Mouse (Mus musculus): ENCODE measurements around the gene Izumo2. TPM values are rescaled to one million over a fixed set of nuclear protein-coding genes. Genes with fewer than 3 reads are reported as not detected.
A peak's percentile ranks its signal among the peaks of the same experiment; 100 is the strongest.

Izumo2 gene
- total and polyA plus RNA-seq, 3 experiments, result not detected

- Histone ChIP-seq H3K4me1 (ENCODE audit: control insufficient read depth in 1 of 2, insufficient read depth in 2 of 2) (peaks cover 4 to 9% of the 10 kb centered on the region in 2 experiments), H3K27ac (ENCODE audit: insufficient read depth, low read depth) (no peak overlapping the region), H3K9ac (ENCODE audit: insufficient read depth, low read depth) (no peak overlapping the region), H3K4me2 (ENCODE audit: insufficient read depth, low read depth, poor library complexity, severe bottlenecking) (no peak overlapping the region), H3K36me3 (replicated peaks in 1 of 2; ENCODE audit: control insufficient read depth in 1 of 2, insufficient read depth in 1 of 2, low read length in 1 of 2) (no peaks in the 10 kb centered on the region), H3K9me3 (replicated peaks; ENCODE audit: low read length) (no peaks in the 10 kb centered on the region), H3K79me2 (replicated peaks; ENCODE audit: control insufficient read depth, extremely low read depth, insufficient read depth, poor library complexity, severe bottlenecking) (no peaks in the 10 kb centered on the region), H3K27me3 (replicated peaks) (no peaks in the 10 kb centered on the region), H3K4me3 (replicated peaks in 1 of 3; ENCODE audit: low read depth in 2 of 3, low read length in 2 of 3, poor library complexity in 1 of 3) (no peak overlapping the region)
- DNase-seq (ENCODE audit: extremely low read depth), result no peak
- in situ Hi-C loops (cut with MboI; ENCODE audit: low pct_ligation_motif_present, low pct_unique_long_range_greater_than_20kb, low sequenced_read_pairs), result loop anchor here (5.0 kb wide), 1 partner anchor 60 kb away; no protein-coding TSS in a partner anchor
- TF ChIP-seq TBP (conservative IDR thresholded peaks at IDR 0.05; ENCODE audit: low read depth, low read length), result no peak
- TF ChIP-seq UBTF (IDR thresholded peaks at IDR 0.05; ENCODE audit: low read depth, low read length), result no peak
- TF ChIP-seq E2F4 (IDR thresholded peaks at IDR 0.05; ENCODE audit: insufficient replicate concordance, low read depth, low read length), result no peak
- TF ChIP-seq KAT2A (IDR thresholded peaks at IDR 0.05; ENCODE audit: insufficient replicate concordance, low read length), result no peak
- no peak for TF ChIP-seq CTCF (conservative IDR thresholded peaks at IDR 0.05 in 1 of 2, IDR thresholded peaks at IDR 0.05 in 1 of 2; ENCODE audit: low read depth in 2 of 2, low read length in 2 of 2)
- no peak for TF ChIP-seq GABPA (IDR thresholded peaks at IDR 0.05; ENCODE audit: insufficient replicate concordance, low read depth, low read length)
- TF ChIP-seq ZKSCAN1 (IDR thresholded peaks at IDR 0.05; ENCODE audit: borderline replicate concordance, low read depth, low read length), result no peak
- no peak for TF ChIP-seq RCOR1 (conservative IDR thresholded peaks at IDR 0.05; ENCODE audit: low read depth, low read length)
- TF ChIP-seq USF2 (conservative IDR thresholded peaks at IDR 0.05; ENCODE audit: low read depth, low read length), result no peak
- no peak for TF ChIP-seq ZC3H11A (IDR thresholded peaks at IDR 0.05; ENCODE audit: low read depth, low read length)
- dilution Hi-C loops (cut with MboI; ENCODE audit: extremely low pct_ligation_motif_present, extremely low pct_unique_long_range_greater_than_20kb, low sequenced_read_pairs), result no loop called here
Observed at GRCm38 (mm10) chr7:44722058-44722457, 13.5 kb downstream of the Izumo2 start.

- in situ Hi-C loops (cut with MboI; ENCODE audit: low pct_ligation_motif_present, low pct_unique_long_range_greater_than_20kb, low sequenced_read_pairs), result loop anchor here (5.0 kb wide), 1 partner anchor 58 kb away; no protein-coding TSS in a partner anchor
- Histone ChIP-seq H3K27me3 (replicated peaks) (no peaks in the 10 kb centered on the region), H3K4me1 (ENCODE audit: control insufficient read depth in 1 of 2, insufficient read depth in 2 of 2) (peaks cover 4 to 9% of the 10 kb centered on the region in 2 experiments), H3K36me3 (replicated peaks in 1 of 2; ENCODE audit: control insufficient read depth in 1 of 2, insufficient read depth in 1 of 2, low read length in 1 of 2) (peaks cover 0 to under 1% of the 10 kb centered on the region in 2 experiments), H3K27ac (ENCODE audit: insufficient read depth, low read depth) (no peak overlapping the region), H3K79me2 (replicated peaks; ENCODE audit: control insufficient read depth, extremely low read depth, insufficient read depth, poor library complexity, severe bottlenecking) (no peaks in the 10 kb centered on the region), H3K4me2 (ENCODE audit: insufficient read depth, low read depth, poor library complexity, severe bottlenecking) (no peak overlapping the region), H3K4me3 (replicated peaks in 1 of 3; ENCODE audit: low read depth in 2 of 3, low read length in 2 of 3, poor library complexity in 1 of 3) (no peak overlapping the region), H3K9me3 (replicated peaks; ENCODE audit: low read length) (peaks cover 11% of the 10 kb centered on the region), H3K9ac (ENCODE audit: insufficient read depth, low read depth) (no peak overlapping the region)
- dilution Hi-C loops (cut with MboI; ENCODE audit: extremely low pct_ligation_motif_present, extremely low pct_unique_long_range_greater_than_20kb, low sequenced_read_pairs), result no loop called here
- DNase-seq (ENCODE audit: extremely low read depth), result no peak
- no peak for TF ChIP-seq KAT2A (IDR thresholded peaks at IDR 0.05; ENCODE audit: insufficient replicate concordance, low read length)
- TF ChIP-seq ZKSCAN1 (IDR thresholded peaks at IDR 0.05; ENCODE audit: borderline replicate concordance, low read depth, low read length), result no peak
- no peak for TF ChIP-seq NELFE (IDR thresholded peaks at IDR 0.05; ENCODE audit: low read depth, low read length)
- no peak for TF ChIP-seq TCF12 (IDR thresholded peaks at IDR 0.05; ENCODE audit: low read depth, low read length)
- TF ChIP-seq SMC3 (IDR thresholded peaks at IDR 0.05; ENCODE audit: low read depth, low read length), result peak; percentile 79
- no peak for TF ChIP-seq ELF1 (IDR thresholded peaks at IDR 0.05; ENCODE audit: low read depth, low read length)
- TF ChIP-seq CHD2 (IDR thresholded peaks at IDR 0.05; ENCODE audit: low read length), result no peak
- no peak for TF ChIP-seq MEF2A (IDR thresholded peaks at IDR 0.05; ENCODE audit: borderline replicate concordance, low read depth, low read length)
- TF ChIP-seq JUN (IDR thresholded peaks at IDR 0.05; ENCODE audit: insufficient read depth, low read depth, low read length), result no peak
- TF ChIP-seq IRF4 (IDR thresholded peaks at IDR 0.05; ENCODE audit: low read depth, low read length), result no peak
- TF ChIP-seq MYC (IDR thresholded peaks at IDR 0.05; ENCODE audit: low read depth, low read length), result 0 out of 2 replicates have a peak, but pooled peaks have one; percentile 34
- TF ChIP-seq PAX5 (IDR thresholded peaks at IDR 0.05; ENCODE audit: low read length), result no peak
- TF ChIP-seq EP300 (IDR thresholded peaks at IDR 0.05; ENCODE audit: low read length), result no peak
- no peak for TF ChIP-seq SIN3A (IDR thresholded peaks at IDR 0.05; ENCODE audit: low read length)
- TF ChIP-seq POLR2A (IDR thresholded peaks at IDR 0.05; ENCODE audit: low read depth, low read length), result no peak
- no peak for TF ChIP-seq JUND (conservative IDR thresholded peaks at IDR 0.05; ENCODE audit: low read depth, low read length)
- no peak for TF ChIP-seq MXI1 (IDR thresholded peaks at IDR 0.05; ENCODE audit: low read depth, low read length)
- TF ChIP-seq MAFK (IDR thresholded peaks at IDR 0.05; ENCODE audit: insufficient replicate concordance, low read length), result no peak
- TF ChIP-seq POLR2AphosphoS2 (IDR thresholded peaks at IDR 0.05; ENCODE audit: low read depth, low read length), result no peak
- TF ChIP-seq E2F4 (IDR thresholded peaks at IDR 0.05; ENCODE audit: insufficient replicate concordance, low read depth, low read length), result no peak
- TF ChIP-seq ZMIZ1 (IDR thresholded peaks at IDR 0.05; ENCODE audit: low read depth, low read length), result no peak
- TF ChIP-seq ZC3H11A (IDR thresholded peaks at IDR 0.05; ENCODE audit: low read depth, low read length), result peak; percentile 72
- peak; percentile 82 for TF ChIP-seq RAD21 (IDR thresholded peaks at IDR 0.05; ENCODE audit: low read depth, low read length)
- TF ChIP-seq BHLHE40 (IDR thresholded peaks at IDR 0.05; ENCODE audit: low read depth, low read length), result no peak
- TF ChIP-seq CTCF (conservative IDR thresholded peaks at IDR 0.05 in 1 of 2, IDR thresholded peaks at IDR 0.05 in 1 of 2; ENCODE audit: low read depth in 2 of 2, low read length in 2 of 2), result peak; percentile 17 to 85; a peak in 3 of 4 replicates
- no peak for TF ChIP-seq MAZ (IDR thresholded peaks at IDR 0.05; ENCODE audit: low read depth, low read length)
- no peak for TF ChIP-seq UBTF (IDR thresholded peaks at IDR 0.05; ENCODE audit: low read depth, low read length)
- TF ChIP-seq USF1 (IDR thresholded peaks at IDR 0.05; ENCODE audit: low read depth, low read length), result no peak
- TF ChIP-seq RCOR1 (conservative IDR thresholded peaks at IDR 0.05; ENCODE audit: low read depth, low read length), result no peak
Observed at GRCm38 (mm10) chr7:44724316-44724715, 15.8 kb downstream of the Izumo2 start.
